Mouse (Mus musculus): ENCODE results near the gene Map3k5.

DNA sequence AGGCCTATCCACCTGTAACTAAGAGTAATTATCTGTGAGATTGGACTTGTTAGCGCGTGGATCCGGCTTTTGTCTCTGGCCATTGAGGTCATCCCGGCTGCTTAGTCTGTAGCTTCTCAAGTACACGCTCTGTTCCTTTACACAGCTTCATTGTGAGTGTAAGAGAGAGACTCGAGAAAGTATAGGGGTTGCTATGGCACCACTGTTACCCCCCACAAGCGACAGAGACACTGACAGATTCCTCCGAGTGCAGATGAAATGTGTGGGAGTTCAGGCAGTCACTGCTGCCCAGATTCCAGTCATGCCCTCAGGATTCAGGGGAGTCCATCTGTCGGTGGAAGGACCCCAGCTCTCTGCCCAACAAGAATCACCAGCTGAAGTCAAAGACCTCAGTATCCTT lies 53.5 kb downstream of the Map3k5 start:
- TF ChIP-seq EP300 (IDR thresholded peaks at IDR 0.05; ENCODE audit: low read length) (no peak), POLR2A (IDR thresholded peaks at IDR 0.05; ENCODE audit: low read depth, low read length) (no peak), SIN3A (IDR thresholded peaks at IDR 0.05; ENCODE audit: low read length) (no peak), NELFE (IDR thresholded peaks at IDR 0.05; ENCODE audit: low read depth, low read length) (no peak), GABPA (IDR thresholded peaks at IDR 0.05; ENCODE audit: insufficient replicate concordance, low read depth, low read length) (no peak), CTCF (conservative IDR thresholded peaks at IDR 0.05 in 1 of 2, IDR thresholded peaks at IDR 0.05 in 1 of 2; ENCODE audit: low read depth in 2 of 2, low read length in 2 of 2) (no peak), ZC3H11A (IDR thresholded peaks at IDR 0.05; ENCODE audit: low read depth, low read length) (no peak), RCOR1 (conservative IDR thresholded peaks at IDR 0.05; ENCODE audit: low read depth, low read length) (no peak)

All from CH12.LX (cell line).